Mouse (Mus musculus): ENCODE data around the gene Chst15. TPM values are rescaled to one million over a fixed set of nuclear protein-coding genes. Genes with fewer than 3 reads are reported as not detected.

Chst15 gene
- total and polyA plus RNA-seq, 2 experiments from 2014 or later, result 12.8 to 19.3 TPM

- Histone ChIP-seq H3K4me1 (ENCODE audit: insufficient read depth) (no peaks in the 10 kb centered on the region), H3K9ac (no peak overlapping the region), H3K27ac (ENCODE audit: low read depth, low read length) (no peak overlapping the region), H3K4me3 (ENCODE audit: low read depth, low read length) (no peak overlapping the region), H3K4me2 (ENCODE audit: low read depth) (no peak overlapping the region), H3K27me3 (ENCODE audit: insufficient read depth, low read length) (no peaks in the 10 kb centered on the region), H3K36me3 (ENCODE audit: insufficient read depth) (no peaks in the 10 kb centered on the region), H3K9me3 (ENCODE audit: low read length) (no peaks in the 10 kb centered on the region)
- no peak for ATAC-seq
- TF ChIP-seq CTCF (IDR thresholded peaks at IDR 0.05; ENCODE audit: low read depth), result no peak
- no peak for DNase-seq
- 64% methylated on average over 5 of the region's 5 CpGs for WGBS
Measured at GRCm38 (mm10) chr7:132345526-132346070, 28.6 kb upstream of the Chst15 start.

- Histone ChIP-seq H3K9ac (no peak overlapping the region), H3K27ac (ENCODE audit: low read depth, low read length) (no peak overlapping the region), H3K9me3 (ENCODE audit: low read length) (no peaks in the 10 kb centered on the region), H3K4me1 (ENCODE audit: insufficient read depth) (no peaks in the 10 kb centered on the region), H3K4me3 (ENCODE audit: low read depth, low read length) (no peak overlapping the region), H3K27me3 (ENCODE audit: insufficient read depth, low read length) (no peaks in the 10 kb centered on the region), H3K4me2 (ENCODE audit: low read depth) (no peak overlapping the region), H3K36me3 (ENCODE audit: insufficient read depth) (no peaks in the 10 kb centered on the region)
- DNase-seq (no peak), ATAC-seq (no peak)
- WGBS, result 74% methylated on average over 4 of the region's 4 CpGs
- TF ChIP-seq CTCF (IDR thresholded peaks at IDR 0.05; ENCODE audit: low read depth), result no peak
Measured at GRCm38 (mm10) chr7:132344606-132345005, 27.6 kb upstream of the Chst15 start.

DNA sequence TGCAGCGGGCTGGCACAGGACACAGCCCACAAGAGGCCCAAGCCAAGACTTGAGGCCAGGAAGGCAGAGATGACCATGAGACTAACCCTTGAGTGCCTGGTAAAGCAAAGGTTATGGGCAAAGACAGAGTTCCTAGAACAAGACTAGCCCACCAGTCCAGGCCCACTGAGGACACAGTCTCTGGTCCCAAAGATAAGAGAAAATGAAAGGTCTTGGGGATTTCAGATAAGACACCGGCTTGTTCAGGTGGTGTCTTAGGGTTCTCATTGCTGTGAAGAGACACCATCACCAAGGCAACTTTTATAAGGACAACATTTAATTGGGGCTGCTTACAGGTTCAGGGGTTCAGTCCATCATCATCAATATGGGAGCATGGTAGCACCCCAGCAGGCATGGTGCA is 26.9 kb upstream of the Chst15 start:
- H3K27me3 ChIP-seq (ENCODE audit: insufficient read depth, low read length), result no peaks in the 10 kb centered on the region
- DNase-seq (no peak), ATAC-seq (no peak)
- H3K9me3 ChIP-seq (ENCODE audit: low read length), result no peaks in the 10 kb centered on the region
- no peaks in the 10 kb centered on the region for H3K4me1 ChIP-seq (ENCODE audit: insufficient read depth)
- H3K36me3 ChIP-seq (ENCODE audit: insufficient read depth), result no peaks in the 10 kb centered on the region
- 93% methylated on average over 2 of the region's 2 CpGs for WGBS
- H3K27ac ChIP-seq (ENCODE audit: low read depth, low read length), result no peak overlapping the region
- no peak overlapping the region for H3K4me3 ChIP-seq (ENCODE audit: low read depth, low read length)
- H3K4me2 ChIP-seq (ENCODE audit: low read depth), result no peak overlapping the region
- H3K9ac ChIP-seq, result no peak overlapping the region
- TF ChIP-seq CTCF (IDR thresholded peaks at IDR 0.05; ENCODE audit: low read depth), result no peak

- Histone ChIP-seq H3K36me3 (ENCODE audit: insufficient read depth) (no peaks in the 10 kb centered on the region), H3K9ac (no peak overlapping the region), H3K4me3 (ENCODE audit: low read depth, low read length) (no peak overlapping the region), H3K9me3 (ENCODE audit: low read length) (no peaks in the 10 kb centered on the region), H3K27ac (ENCODE audit: low read depth, low read length) (no peak overlapping the region), H3K4me2 (ENCODE audit: low read depth) (no peak overlapping the region), H3K4me1 (ENCODE audit: insufficient read depth) (no peaks in the 10 kb centered on the region), H3K27me3 (ENCODE audit: insufficient read depth, low read length) (no peaks in the 10 kb centered on the region)
- no peak for DNase-seq
- no peak for TF ChIP-seq CTCF (IDR thresholded peaks at IDR 0.05; ENCODE audit: low read depth)
- ATAC-seq, result no peak
- WGBS, result 62% methylated on average over 2 of the region's 2 CpGs
Measured at GRCm38 (mm10) chr7:132343146-132343545, 26.1 kb upstream of the Chst15 start.

DNA sequence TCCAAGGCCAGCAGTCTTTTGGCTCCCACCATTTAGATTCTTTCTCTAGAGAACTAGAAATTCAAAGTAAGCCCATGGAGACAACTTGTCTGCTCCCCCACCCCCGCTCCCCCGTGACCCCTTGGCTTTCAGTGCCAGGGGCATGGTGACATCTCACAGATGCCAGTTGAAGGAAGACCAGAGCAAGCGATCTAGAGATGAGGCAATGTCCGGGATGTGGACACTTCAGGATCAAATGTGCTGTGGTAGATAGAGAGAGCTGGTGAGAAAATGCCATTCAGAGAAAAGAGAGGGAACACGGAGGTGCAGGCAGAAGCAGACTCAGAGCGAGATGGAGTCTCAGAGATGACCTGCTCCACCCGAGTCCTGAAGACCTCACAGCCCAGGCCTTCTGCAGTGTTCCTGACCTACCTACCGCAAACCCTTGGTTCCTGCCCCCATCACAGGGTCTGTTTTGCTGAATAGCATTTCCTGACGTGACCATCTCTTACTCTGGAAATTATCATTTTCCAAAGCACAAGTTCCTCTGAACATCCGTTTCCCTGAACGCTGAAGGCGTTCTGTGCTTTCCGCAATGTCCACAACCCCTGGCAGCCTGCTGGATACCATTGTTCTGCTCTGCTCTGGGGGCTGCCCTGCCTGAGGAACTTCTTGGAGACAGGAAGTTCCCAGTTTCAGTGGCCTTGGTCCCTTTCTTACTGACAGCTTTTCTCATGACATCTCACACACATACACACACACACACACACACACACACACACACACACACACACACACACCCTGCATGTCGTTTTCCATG is 22.2 kb upstream of the Chst15 start:
- H3K4me2 ChIP-seq (ENCODE audit: low read depth), result no peak overlapping the region
- 84% methylated on average over 14 of the region's 14 CpGs for WGBS
- DNase-seq (no peak), ATAC-seq (no peak)
- H3K27me3 ChIP-seq (ENCODE audit: insufficient read depth, low read length), result no peaks in the 10 kb centered on the region
- no peaks in the 10 kb centered on the region for H3K36me3 ChIP-seq (ENCODE audit: insufficient read depth)
- H3K4me3 ChIP-seq (ENCODE audit: low read depth, low read length), result no peak overlapping the region
- H3K9me3 ChIP-seq (ENCODE audit: low read length), result no peaks in the 10 kb centered on the region
- H3K27ac ChIP-seq (ENCODE audit: low read depth, low read length), result 0 out of 2 replicates have a peak overlapping the region, but pooled peaks have one; percentile 21
- TF ChIP-seq CTCF (IDR thresholded peaks at IDR 0.05; ENCODE audit: low read depth), result no peak
- no peak overlapping the region for H3K9ac ChIP-seq
- H3K4me1 ChIP-seq (ENCODE audit: insufficient read depth), result no peaks in the 10 kb centered on the region

- H3K4me2 ChIP-seq (ENCODE audit: low read depth), result no peak overlapping the region
- 60% methylated on average over 6 of the region's 6 CpGs for WGBS
- no peak for TF ChIP-seq CTCF (IDR thresholded peaks at IDR 0.05; ENCODE audit: low read depth)
- ATAC-seq, result no peak
- no peaks in the 10 kb centered on the region for H3K4me1 ChIP-seq (ENCODE audit: insufficient read depth)
- no peak overlapping the region for H3K9ac ChIP-seq
- H3K27me3 ChIP-seq (ENCODE audit: insufficient read depth, low read length), result no peaks in the 10 kb centered on the region
- no peaks in the 10 kb centered on the region for H3K9me3 ChIP-seq (ENCODE audit: low read length)
- H3K4me3 ChIP-seq (ENCODE audit: low read depth, low read length), result no peak overlapping the region
- no peak overlapping the region for H3K27ac ChIP-seq (ENCODE audit: low read depth, low read length)
- H3K36me3 ChIP-seq (ENCODE audit: insufficient read depth), result no peaks in the 10 kb centered on the region
- DNase-seq, result no peak
Measured at GRCm38 (mm10) chr7:132338350-132338749, 21.3 kb upstream of the Chst15 start.

- no peaks in the 10 kb centered on the region for H3K9me3 ChIP-seq (ENCODE audit: low read length)
- H3K27me3 ChIP-seq (ENCODE audit: insufficient read depth, low read length), result no peaks in the 10 kb centered on the region
- no peak overlapping the region for H3K4me2 ChIP-seq (ENCODE audit: low read depth)
- 79% methylated on average over 11 of the region's 11 CpGs for WGBS
- no peaks in the 10 kb centered on the region for H3K4me1 ChIP-seq (ENCODE audit: insufficient read depth)
- no peak for TF ChIP-seq CTCF (IDR thresholded peaks at IDR 0.05; ENCODE audit: low read depth)
- no peak for DNase-seq
- ATAC-seq, result no peak
- H3K27ac ChIP-seq (ENCODE audit: low read depth, low read length), result 0 out of 2 replicates have a peak overlapping the region, but pooled peaks have one; percentile 6
- no peak overlapping the region for H3K4me3 ChIP-seq (ENCODE audit: low read depth, low read length)
- no peaks in the 10 kb centered on the region for H3K36me3 ChIP-seq (ENCODE audit: insufficient read depth)
- no peak overlapping the region for H3K9ac ChIP-seq
Measured at GRCm38 (mm10) chr7:132337268-132337917, 20.4 kb upstream of the Chst15 start.

Data from forebrain, postnatal 0 days (tissue).